Mouse (Mus musculus) bone marrow, adult 2 months (tissue): ENCODE measurements around the gene Rpl39.

Experiments used
- CTCF ChIP-seq: fragments of 200-500 bp; IDR thresholded peaks from 2 replicates; pipeline ENCODE4 v1.5.1; 2011; ENCODE audit warnings: low read length, control low read depth; ENCODE audit not compliant: control insufficient read depth, insufficient read depth
- POLR2A ChIP-seq: fragments of 200-500 bp; IDR thresholded peaks from 2 replicates; pipeline ENCODE4 v1.6.1; 2011; ENCODE audit warnings: low read depth, mild to moderate bottlenecking, control low read depth, low read length, borderline replicate concordance; ENCODE audit not compliant: control insufficient read depth

DNA sequence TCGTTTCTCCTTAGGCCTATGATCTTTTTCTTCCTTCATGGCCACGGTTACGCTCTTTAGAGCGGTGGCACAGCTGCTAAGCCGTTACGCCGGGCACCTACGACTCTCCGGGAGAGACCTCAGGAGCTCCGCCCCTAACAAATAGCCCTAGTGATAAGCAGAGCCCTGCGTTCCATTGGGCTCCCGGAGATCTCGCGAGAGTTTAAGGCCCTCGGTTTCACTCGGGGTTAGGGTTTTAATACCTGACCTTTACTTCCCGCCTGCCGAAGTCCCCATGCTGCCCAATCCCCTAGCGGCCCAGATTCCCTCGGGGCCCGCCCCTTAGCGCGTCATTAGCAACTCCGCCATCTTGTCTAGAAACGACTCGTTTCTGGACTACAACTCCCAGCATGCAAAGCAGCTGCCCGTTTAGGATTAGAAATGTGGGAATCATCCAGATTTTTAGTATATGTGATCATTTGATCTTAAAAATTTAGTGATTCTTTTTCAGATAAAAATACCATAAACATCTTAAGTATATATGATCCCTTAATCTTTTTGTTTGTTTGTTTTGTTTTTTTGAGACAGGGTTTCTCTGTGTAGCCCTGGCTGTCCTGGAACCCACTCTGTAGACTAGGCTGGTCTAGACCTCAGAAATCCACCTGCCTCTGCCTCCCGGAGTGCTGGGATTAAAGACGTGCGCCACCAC is 25.1 kb upstream of the Rpl39 start, which contains the start of gene Upf3b:
- TF ChIP-seq CTCF (no peak), POLR2A (peak; percentile 69; the same call in 1 of the 2 replicates)
